Mouse (Mus musculus) kidney, adult 10 weeks (tissue): ENCODE data around the gene Wipf3. TPM values are rescaled to one million over a fixed set of nuclear protein-coding genes. Genes with fewer than 3 reads are reported as not detected.

Experiments
- polyA plus RNA-seq: library from polyadenylated mRNA; stranded (reverse); fragments of 350-450 nt; fragmentation: Illumina TruSeq; extraction: RNeasy Lipid Tissue Mini Kit (QIAGEN cat#74804); gene quantifications from one replicate; pipeline ENCODE4 v1.2.3, GENCODE M21; 2014; ENCODE audit warnings: low read depth, low replicate concordance

The Wipf3 gene
- polyA plus RNA-seq = 1.6 TPM

DNA sequence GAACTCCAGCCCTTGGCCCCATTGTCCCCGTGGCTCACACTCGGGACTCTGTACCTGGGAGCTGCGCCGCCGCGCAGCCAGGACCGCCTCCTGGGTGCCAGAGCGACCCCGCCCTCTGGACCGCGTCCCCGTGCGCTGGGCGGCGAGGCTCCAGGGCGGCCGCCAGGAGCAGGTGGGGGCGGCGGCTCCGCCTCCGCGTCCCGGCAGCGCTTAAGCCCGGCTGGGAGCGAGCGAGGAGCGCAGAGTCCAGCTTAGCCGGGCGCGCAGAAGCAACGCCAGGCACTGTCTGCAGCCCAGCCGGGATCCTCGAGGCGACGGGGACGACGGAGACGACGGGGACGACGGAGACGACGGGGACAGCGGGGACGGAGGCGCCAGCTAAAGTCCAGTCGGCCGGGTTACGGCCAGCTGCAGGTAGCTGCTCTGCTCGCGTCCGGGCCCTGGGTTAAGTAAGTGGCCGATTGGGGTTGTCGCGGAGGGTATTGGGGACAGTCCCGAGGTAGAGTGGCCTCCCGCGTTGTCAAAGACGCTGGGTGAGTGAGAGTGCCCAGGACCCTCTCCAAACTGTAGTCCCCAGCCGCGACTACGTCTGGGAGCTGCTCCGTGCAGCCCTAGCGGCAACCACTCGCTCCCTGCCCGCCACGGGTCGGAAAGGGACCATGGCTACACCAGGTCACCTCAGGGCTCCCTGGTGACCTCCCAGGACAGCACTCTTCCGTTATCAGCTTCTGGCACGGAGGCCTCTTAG, at the start of gene Wipf3:
Wipf3 (plus strand) TSS at position 157 of the 748 bp plus-strand sequence.

Other genes with a start within 250 kb of the Wipf3 start
- gene Prr15, start 103.8 kb upstream of the Wipf3 start, polyA plus RNA-seq = 10.1 TPM
- gene Scrn1, start 136.9 kb downstream of the Wipf3 start, polyA plus RNA-seq = 2.7 TPM
- 20.4 TPM for gene Plekha8, start 165.5 kb downstream of the Wipf3 start, polyA plus RNA-seq
- 10.8 TPM for gene Fkbp14, start 167.7 kb downstream of the Wipf3 start, polyA plus RNA-seq